Mouse (Mus musculus) A20 (cell line): ENCODE data around the gene Tgfb1.
A peak's percentile ranks its signal among the peaks of the same experiment; 100 is the strongest.
"Not testable (repeated sequence)": the region's sequence is repeated elsewhere in the genome, so short reads cannot be mapped to it uniquely, and the experiment has no call there.

Source experiments
- DNase-seq: peaks from one replicate; pipeline ENCODE4 v3.0.0-alpha.2; 2011; ENCODE audit warnings: low read depth, low spot score

Gene Tgfb1

GRCm38 (mm10) chr7:25705801-25706251 lies 19.0 kb downstream of the Tgfb1 start:
- DNase-seq, result peak; percentile 19

GRCm38 (mm10) chr7:25706578-25707170 lies 19.9 kb downstream of the Tgfb1 start:
- DNase-seq, result peak; percentile 75

GRCm38 (mm10) chr7:25707581-25708292 lies 20.9 kb downstream of the Tgfb1 start:
- no peak for DNase-seq

GRCm38 (mm10) chr7:25709961-25710360 lies 23.2 kb downstream of the Tgfb1 start:
- DNase-seq, result no peak

GRCm38 (mm10) chr7:25710519-25711130 lies 23.8 kb downstream of the Tgfb1 start:
- DNase-seq, result no peak

- DNase-seq, result peak; percentile 40
Observed at GRCm38 (mm10) chr7:25711165-25711564, 24.4 kb downstream of the Tgfb1 start.

- peak; percentile 25 for DNase-seq
Observed at GRCm38 (mm10) chr7:25711731-25712197, 25.0 kb downstream of the Tgfb1 start.

GRCm38 (mm10) chr7:25712801-25713200 lies 26.0 kb downstream of the Tgfb1 start:
- no peak for DNase-seq

- no peak for DNase-seq
Observed at GRCm38 (mm10) chr7:25714581-25714980, 27.8 kb downstream of the Tgfb1 start.

GRCm38 (mm10) chr7:25715731-25716271 lies 29.0 kb downstream of the Tgfb1 start:
- DNase-seq, result no peak

GRCm38 (mm10) chr7:25717478-25717877 lies 30.7 kb downstream of the Tgfb1 start:
- DNase-seq, result no peak

- DNase-seq, result peak; percentile 97
Observed at GRCm38 (mm10) chr7:25718788-25719417, 32.1 kb downstream of the Tgfb1 start, which contains the start of gene Ccdc97. Gene Ccdc97 (minus strand): TSS chr7:25719088.

GRCm38 (mm10) chr7:25719761-25720610 lies 33.2 kb downstream of the Tgfb1 start:
- DNase-seq, result peak; percentile 66

GRCm38 (mm10) chr7:25720760-25721159 lies 34.0 kb downstream of the Tgfb1 start:
- DNase-seq, result no peak

GRCm38 (mm10) chr7:25721776-25722175 lies 35.0 kb downstream of the Tgfb1 start:
- DNase-seq, result not testable (repeated sequence)

- DNase-seq, result no peak
Observed at GRCm38 (mm10) chr7:25725886-25726285, 39.1 kb downstream of the Tgfb1 start.

- no peak for DNase-seq
Observed at GRCm38 (mm10) chr7:25727800-25728199, 41.0 kb downstream of the Tgfb1 start.

- no peak for DNase-seq
Observed at GRCm38 (mm10) chr7:25729396-25729795, 42.6 kb downstream of the Tgfb1 start.

- DNase-seq, result no peak
Observed at GRCm38 (mm10) chr7:25729862-25730261, 43.1 kb downstream of the Tgfb1 start.

- DNase-seq, result no peak
Observed at GRCm38 (mm10) chr7:25731294-25732055, 44.7 kb downstream of the Tgfb1 start.
